Mouse (Mus musculus): ENCODE data around the gene Pmepa1. TPM values are rescaled to one million over a fixed set of nuclear protein-coding genes. Genes with fewer than 3 reads are reported as not detected.
A peak's percentile ranks its signal among the peaks of the same experiment; 100 is the strongest.

Gene Pmepa1
- polyA plus RNA-seq, 1 experiment from 2014 or later: 9.0 TPM

DNA sequence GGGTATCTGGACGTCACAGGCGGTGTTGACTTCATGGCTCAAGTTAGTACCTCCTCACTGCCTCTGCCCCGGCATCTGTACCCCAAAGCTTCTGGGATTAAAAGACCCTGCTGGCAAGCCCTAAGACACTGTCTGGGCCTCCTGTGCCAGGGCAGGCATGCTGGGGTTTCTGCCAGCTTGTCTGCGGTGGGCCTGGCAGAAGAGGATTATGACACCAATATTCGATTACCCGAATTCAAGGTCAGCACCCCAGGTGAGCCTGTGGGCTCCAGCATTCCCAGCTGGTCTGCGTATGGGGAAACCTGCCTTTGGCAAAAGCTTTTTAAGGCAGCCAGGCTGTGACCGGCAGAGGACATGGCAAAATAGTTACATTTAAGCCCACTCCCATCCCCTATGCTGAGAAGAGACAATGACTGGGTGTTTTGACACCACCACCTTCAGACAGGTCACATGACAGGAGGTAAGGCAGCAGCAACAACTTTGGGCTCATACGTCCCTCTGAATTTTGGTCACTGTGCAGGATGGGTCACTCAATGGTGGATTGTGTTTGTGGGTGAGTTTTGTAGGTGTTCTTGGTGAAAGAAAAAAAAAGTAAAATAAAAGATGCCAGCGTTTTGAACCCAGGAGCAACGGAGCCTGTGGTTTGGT, 5.6 kb downstream of the Pmepa1 start:
- TF ChIP-seq CTCF (IDR thresholded peaks at IDR 0.05; ENCODE audit: low read depth): no peak
- Histone ChIP-seq H3K4me2 (no peak overlapping the region), H3K9me3 (ENCODE audit: low read depth, low read length) (no peaks in the 10 kb centered on the region), H3K36me3 (ENCODE audit: insufficient read depth) (no peaks in the 10 kb centered on the region), H3K9ac (no peak overlapping the region), H3K27ac (ENCODE audit: low read depth) (no peak overlapping the region), H3K4me3 (ENCODE audit: low read depth, low read length) (no peak overlapping the region), H3K4me1 (ENCODE audit: insufficient read depth) (peaks cover 20% of the 10 kb centered on the region), H3K27me3 (ENCODE audit: insufficient read depth, low read length) (no peaks in the 10 kb centered on the region)
- no peak for ATAC-seq (ENCODE audit: insufficient read depth)
- WGBS: 73% methylated on average over 11 of the region's 11 CpGs
- no peak for DNase-seq

DNA sequence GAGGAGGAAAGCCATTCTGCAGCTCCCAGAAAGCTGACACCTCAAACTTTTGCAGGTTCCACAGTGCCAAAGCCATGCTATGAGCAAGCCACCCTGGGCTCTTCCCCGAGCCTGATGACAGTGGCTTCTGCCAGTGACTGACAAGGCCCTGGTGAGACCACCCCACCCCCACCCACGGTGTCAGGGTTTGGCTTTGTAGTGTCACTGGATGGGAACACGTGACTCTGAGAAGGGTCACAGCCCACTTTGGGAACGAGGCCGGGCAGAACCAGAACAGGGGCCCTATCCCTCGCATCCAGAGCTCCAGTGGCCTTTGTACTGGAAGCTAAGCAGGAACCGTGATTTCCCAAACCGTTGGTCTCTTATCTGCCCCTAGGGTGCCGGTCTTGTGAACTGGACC, 6.1 kb downstream of the Pmepa1 start:
- ATAC-seq (ENCODE audit: insufficient read depth) (no peak), DNase-seq (no peak)
- Histone ChIP-seq H3K27ac (ENCODE audit: low read depth) (no peak overlapping the region), H3K9ac (no peak overlapping the region), H3K27me3 (ENCODE audit: insufficient read depth, low read length) (no peaks in the 10 kb centered on the region), H3K4me3 (ENCODE audit: low read depth, low read length) (no peak overlapping the region), H3K4me1 (ENCODE audit: insufficient read depth) (peaks cover 20% of the 10 kb centered on the region), H3K4me2 (no peak overlapping the region), H3K9me3 (ENCODE audit: low read depth, low read length) (no peaks in the 10 kb centered on the region), H3K36me3 (ENCODE audit: insufficient read depth) (no peaks in the 10 kb centered on the region)
- no peak for TF ChIP-seq CTCF (IDR thresholded peaks at IDR 0.05; ENCODE audit: low read depth)
- 51% methylated on average over 9 of the region's 9 CpGs for WGBS

- ATAC-seq (ENCODE audit: insufficient read depth): no peak
These were observed 8.8 kb downstream of the Pmepa1 start for GRCm38 (mm10) chr2:173267562-173267961.

GRCm38 (mm10) chr2:173266349-173267112, 9.8 kb downstream of the Pmepa1 start:
- 63% methylated on average over 25 of the region's 25 CpGs for WGBS
- Histone ChIP-seq H3K9ac (no peak overlapping the region), H3K36me3 (ENCODE audit: insufficient read depth) (no peaks in the 10 kb centered on the region), H3K4me3 (ENCODE audit: low read depth, low read length) (no peak overlapping the region), H3K4me1 (ENCODE audit: insufficient read depth) (peaks cover 26% of the 10 kb centered on the region), H3K9me3 (ENCODE audit: low read depth, low read length) (no peaks in the 10 kb centered on the region), H3K4me2 (peak overlapping the region; percentile 5; the same call in 1 of the 2 replicates), H3K27ac (ENCODE audit: low read depth) (no peak overlapping the region), H3K27me3 (ENCODE audit: insufficient read depth, low read length) (no peaks in the 10 kb centered on the region)
- no peak for TF ChIP-seq CTCF (IDR thresholded peaks at IDR 0.05; ENCODE audit: low read depth)
- no peak for ATAC-seq (ENCODE audit: insufficient read depth)
- no peak for DNase-seq

More at GRCm38 (mm10) chr2:173267562-173267961, 8.8 kb downstream of the Pmepa1 start:
- DNase-seq: no peak
- Histone ChIP-seq H3K9ac (no peak overlapping the region), H3K4me2 (no peak overlapping the region), H3K4me3 (ENCODE audit: low read depth, low read length) (no peak overlapping the region), H3K4me1 (ENCODE audit: insufficient read depth) (peaks cover 29% of the 10 kb centered on the region), H3K27me3 (ENCODE audit: insufficient read depth, low read length) (no peaks in the 10 kb centered on the region), H3K9me3 (ENCODE audit: low read depth, low read length) (no peaks in the 10 kb centered on the region), H3K36me3 (ENCODE audit: insufficient read depth) (no peaks in the 10 kb centered on the region), H3K27ac (ENCODE audit: low read depth) (no peak overlapping the region)
- 73% methylated on average over 3 of the region's 3 CpGs for WGBS
- no peak for TF ChIP-seq CTCF (IDR thresholded peaks at IDR 0.05; ENCODE audit: low read depth)

- Histone ChIP-seq H3K9ac (no peak overlapping the region), H3K9me3 (ENCODE audit: low read depth, low read length) (no peaks in the 10 kb centered on the region), H3K4me3 (ENCODE audit: low read depth, low read length) (no peak overlapping the region), H3K4me2 (no peak overlapping the region), H3K27me3 (ENCODE audit: insufficient read depth, low read length) (no peaks in the 10 kb centered on the region), H3K27ac (ENCODE audit: low read depth) (no peak overlapping the region), H3K36me3 (ENCODE audit: insufficient read depth) (no peaks in the 10 kb centered on the region), H3K4me1 (ENCODE audit: insufficient read depth) (peaks cover 24% of the 10 kb centered on the region; the same call in 1 of the 2 replicates)
- 87% methylated on average over 22 of the region's 22 CpGs for WGBS
- TF ChIP-seq CTCF (IDR thresholded peaks at IDR 0.05; ENCODE audit: low read depth): no peak
- no peak for DNase-seq
- no peak for ATAC-seq (ENCODE audit: insufficient read depth)
These were observed 10.7 kb downstream of the Pmepa1 start for GRCm38 (mm10) chr2:173265468-173266265.

GRCm38 (mm10) chr2:173264467-173265128, 11.7 kb downstream of the Pmepa1 start:
- H3K36me3 ChIP-seq (ENCODE audit: insufficient read depth): no peaks in the 10 kb centered on the region
- WGBS: 25% methylated on average over 13 of the region's 13 CpGs
- no peak overlapping the region for H3K9ac ChIP-seq
- H3K4me1 ChIP-seq (ENCODE audit: insufficient read depth): peaks cover 25% of the 10 kb centered on the region
- H3K9me3 ChIP-seq (ENCODE audit: low read depth, low read length): no peaks in the 10 kb centered on the region
- no peak for TF ChIP-seq CTCF (IDR thresholded peaks at IDR 0.05; ENCODE audit: low read depth)
- H3K27ac ChIP-seq (ENCODE audit: low read depth): no peak overlapping the region
- H3K4me2 ChIP-seq: no peak overlapping the region
- no peaks in the 10 kb centered on the region for H3K27me3 ChIP-seq (ENCODE audit: insufficient read depth, low read length)
- peak; percentile 67 for DNase-seq
- peak; percentile 49; the same call in 1 of the 2 replicates for ATAC-seq (ENCODE audit: insufficient read depth)
- H3K4me3 ChIP-seq (ENCODE audit: low read depth, low read length): no peak overlapping the region
